Mouse (Mus musculus) intestine, postnatal 0 days (tissue): ENCODE results near the gene Psme3. TPM values are rescaled to one million over a fixed set of nuclear protein-coding genes. Genes with fewer than 3 reads are reported as not detected.

Experiments
- ATAC-seq: fragments of 200-750 bp; cut with Nextera tagmentation; 2 replicates; pipeline ENCODE4 v1.8.0; 2017; ENCODE audit warnings: mild to moderate bottlenecking, moderate TSS enrichment, moderate library complexity
- H3K27ac ChIP-seq: fragments of 300-500 bp; sonication (generic); 2 replicates; pipeline ENCODE4 v1.5.1; 2014; ENCODE audit warnings: mild to moderate bottlenecking, low read depth, low read length, moderate library complexity
- H3K27me3 ChIP-seq: fragments of 300-500 bp; sonication (generic); replicated peaks from 2 replicates; pipeline ENCODE4 v1.6.1; 2014; ENCODE audit warnings: low read length, mixed read lengths; ENCODE audit not compliant: control insufficient read depth, insufficient read depth
- H3K36me3 ChIP-seq: fragments of 300-500 bp; sonication (generic); 2 replicates; pipeline ENCODE4 v1.6.1; 2014; ENCODE audit warnings: mild to moderate bottlenecking, moderate library complexity; ENCODE audit not compliant: control insufficient read depth, insufficient read depth
- H3K4me1 ChIP-seq: fragments of 300-500 bp; sonication (generic); replicated peaks from 2 replicates; pipeline ENCODE4 v1.6.1; 2014; ENCODE audit warnings: antibody characterized with exemption, low read length, mixed read lengths; ENCODE audit not compliant: control insufficient read depth, insufficient read depth
- H3K4me2 ChIP-seq: fragments of 300-500 bp; sonication (generic); replicated peaks from 2 replicates; pipeline ENCODE4 v1.6.1; 2014; ENCODE audit warnings: low read depth, mild to moderate bottlenecking, moderate library complexity
- H3K4me3 ChIP-seq: fragments of 300-500 bp; sonication (generic); 2 replicates; pipeline ENCODE4 v1.5.1; 2014; ENCODE audit warnings: low read depth, low read length
- H3K9ac ChIP-seq: fragments of 300-500 bp; sonication (generic); 2 replicates; pipeline ENCODE4 v1.6.1; 2014; ENCODE audit warnings: mild to moderate bottlenecking, low read depth, low read length
- H3K9me3 ChIP-seq: fragments of 300-500 bp; sonication (generic); 2 replicates; pipeline ENCODE4 v1.6.1; 2016; ENCODE audit warnings: mixed run types; ENCODE audit not compliant: control insufficient read depth
- CTCF ChIP-seq: sonication (generic); IDR thresholded peaks from 2 replicates; pipeline ENCODE4 v1.5.1; 2016; ENCODE audit warnings: low read depth, mild to moderate bottlenecking, control low read depth, antibody characterized with exemption, moderate library complexity
- WGBS: fragments of 180-500 bp; shearing (Covaris S2); extraction: QIAGEN DNeasy Blood & Tissue Kit; methylation state at CpG from one replicate; pipeline ENCODE4 v1.1.7; 2014; 5-methylcytosine and 5-hydroxymethylcytosine counted together
- polyA plus RNA-seq: library from polyadenylated mRNA; unstranded; fragments of >200 nt; fragmentation: Nextera tagmentation; extraction: Ambion mirVana; gene quantifications from 2 replicates; pipeline ENCODE4 v1.2.1, GENCODE M21; 2015

Psme3 gene
- polyA plus RNA-seq, 1 experiment from 2014 or later, result 59.5 TPM

- H3K27me3 ChIP-seq, result no peaks in the 10 kb centered on the region
- no peaks in the 10 kb centered on the region for H3K9me3 ChIP-seq
- H3K4me1 ChIP-seq, result no peaks in the 10 kb centered on the region
- no peak overlapping the region for H3K27ac ChIP-seq
- TF ChIP-seq CTCF, result peak; percentile 65
- H3K4me3 ChIP-seq, result no peak overlapping the region
- WGBS, result 80% methylated on average over 9 of the region's 9 CpGs
- no peaks in the 10 kb centered on the region for H3K36me3 ChIP-seq
- no peak overlapping the region for H3K9ac ChIP-seq
- no peak overlapping the region for H3K4me2 ChIP-seq
- ATAC-seq, result no peak
These were observed 19.7 kb downstream of the Psme3 start for GRCm38 (mm10) chr11:101335685-101336084.

GRCm38 (mm10) chr11:101338123-101338760 is 22.2 kb downstream of the Psme3 start:
- WGBS, result 2% methylated on average over 9 of the region's 9 CpGs
- no peak overlapping the region; the same call in 1 of the 2 replicates for H3K9ac ChIP-seq
- no peaks in the 10 kb centered on the region for H3K4me1 ChIP-seq
- H3K9me3 ChIP-seq, result no peaks in the 10 kb centered on the region
- H3K4me2 ChIP-seq, result peak overlapping the region; percentile 47
- H3K27me3 ChIP-seq, result no peaks in the 10 kb centered on the region
- H3K4me3 ChIP-seq, result peak overlapping the region; percentile 17
- no peak for TF ChIP-seq CTCF
- peak; percentile 51 for ATAC-seq
- H3K36me3 ChIP-seq, result no peaks in the 10 kb centered on the region
- no peak overlapping the region for H3K27ac ChIP-seq

- H3K4me2 ChIP-seq, result no peak overlapping the region
- WGBS, result 80% methylated on average over 10 of the region's 10 CpGs
- no peak overlapping the region for H3K4me3 ChIP-seq
- no peaks in the 10 kb centered on the region for H3K9me3 ChIP-seq
- no peak for ATAC-seq
- H3K36me3 ChIP-seq, result no peaks in the 10 kb centered on the region
- H3K9ac ChIP-seq, result no peak overlapping the region
- TF ChIP-seq CTCF, result peak; percentile 39
- no peak overlapping the region for H3K27ac ChIP-seq
- 0 out of 2 replicates have a peak, but pooled peaks cover 3% of the 10 kb centered on the region for H3K4me1 ChIP-seq
- no peaks in the 10 kb centered on the region for H3K27me3 ChIP-seq
These were observed 31.2 kb downstream of the Psme3 start for GRCm38 (mm10) chr11:101347083-101347775.

- no peak for ATAC-seq
- 0 out of 2 replicates have a peak, but pooled peaks cover 3% of the 10 kb centered on the region for H3K4me1 ChIP-seq
- H3K9me3 ChIP-seq, result no peaks in the 10 kb centered on the region
- WGBS, result 61% methylated on average over 7 of the region's 7 CpGs
- no peak overlapping the region for H3K9ac ChIP-seq
- no peaks in the 10 kb centered on the region for H3K27me3 ChIP-seq
- H3K27ac ChIP-seq, result no peak overlapping the region
- no peak overlapping the region for H3K4me2 ChIP-seq
- no peak overlapping the region for H3K4me3 ChIP-seq
- TF ChIP-seq CTCF, result no peak
- H3K36me3 ChIP-seq, result no peaks in the 10 kb centered on the region
These were observed 32.8 kb downstream of the Psme3 start for GRCm38 (mm10) chr11:101348774-101349173.

GRCm38 (mm10) chr11:101349216-101349615 is 33.2 kb downstream of the Psme3 start:
- 80% methylated on average over 3 of the region's 3 CpGs for WGBS
- no peaks in the 10 kb centered on the region for H3K9me3 ChIP-seq
- H3K4me2 ChIP-seq, result no peak overlapping the region
- H3K27ac ChIP-seq, result no peak overlapping the region
- 0 out of 2 replicates have a peak, but pooled peaks cover 3% of the 10 kb centered on the region for H3K4me1 ChIP-seq
- no peak for ATAC-seq
- H3K27me3 ChIP-seq, result no peaks in the 10 kb centered on the region
- TF ChIP-seq CTCF, result no peak
- no peak overlapping the region for H3K4me3 ChIP-seq
- H3K9ac ChIP-seq, result no peak overlapping the region
- no peaks in the 10 kb centered on the region for H3K36me3 ChIP-seq

- 0 out of 2 replicates have a peak, but pooled peaks cover 3% of the 10 kb centered on the region for H3K4me1 ChIP-seq
- no peak for TF ChIP-seq CTCF
- H3K4me3 ChIP-seq, result no peak overlapping the region
- H3K9me3 ChIP-seq, result no peaks in the 10 kb centered on the region
- no peaks in the 10 kb centered on the region for H3K36me3 ChIP-seq
- WGBS, result 39% methylated on average over 11 of the region's 11 CpGs
- ATAC-seq, result peak; percentile 59
- no peak overlapping the region for H3K4me2 ChIP-seq
- no peak overlapping the region for H3K9ac ChIP-seq
- H3K27ac ChIP-seq, result no peak overlapping the region
- H3K27me3 ChIP-seq, result no peaks in the 10 kb centered on the region
These were observed 35.2 kb downstream of the Psme3 start for GRCm38 (mm10) chr11:101351100-101351720.
